Mouse (Mus musculus) kidney, adult 18-20 months (tissue): ENCODE measurements around the gene Ush2a.

Source experiments
- DNase-seq: peaks from one replicate; pipeline ENCODE4 v3.0.0; 2021

The Ush2a gene

GRCm38 (mm10) chr1:188919946-188920345 is 658.1 kb downstream of the Ush2a start:
- DNase-seq, result no peak

- no peak for DNase-seq
Measured at GRCm38 (mm10) chr1:188937246-188937780, 675.5 kb downstream of the Ush2a start.

- DNase-seq, result no peak
Measured at GRCm38 (mm10) chr1:188945326-188945725, 683.5 kb downstream of the Ush2a start.

GRCm38 (mm10) chr1:188946849-188947248 is 685.0 kb downstream of the Ush2a start:
- no peak for DNase-seq

GRCm38 (mm10) chr1:188947794-188948193 is 686.0 kb downstream of the Ush2a start:
- DNase-seq, result no peak

GRCm38 (mm10) chr1:188948276-188948675 is 686.5 kb downstream of the Ush2a start:
- no peak for DNase-seq

GRCm38 (mm10) chr1:188951091-188951490 is 689.3 kb downstream of the Ush2a start:
- no peak for DNase-seq

GRCm38 (mm10) chr1:188952501-188952900 is 690.7 kb downstream of the Ush2a start:
- no peak for DNase-seq

GRCm38 (mm10) chr1:188973078-188973477 is 711.3 kb downstream of the Ush2a start:
- DNase-seq, result no peak

GRCm38 (mm10) chr1:188973926-188974325 is 712.1 kb downstream of the Ush2a start:
- DNase-seq, result no peak

GRCm38 (mm10) chr1:188980050-188980449 is 718.2 kb downstream of the Ush2a start:
- DNase-seq, result peak; percentile 69

GRCm38 (mm10) chr1:188993218-188993617 is 731.4 kb downstream of the Ush2a start:
- DNase-seq, result peak; percentile 19

GRCm38 (mm10) chr1:188997921-188998320 is 736.1 kb downstream of the Ush2a start:
- DNase-seq, result no peak

- DNase-seq, result no peak
Measured at GRCm38 (mm10) chr1:188999981-189000380, 738.2 kb downstream of the Ush2a start.

GRCm38 (mm10) chr1:189001815-189002214 is 740.0 kb downstream of the Ush2a start:
- no peak for DNase-seq

GRCm38 (mm10) chr1:189004774-189005173 is 743.0 kb downstream of the Ush2a start:
- no peak for DNase-seq

GRCm38 (mm10) chr1:189006267-189006666 is 744.4 kb downstream of the Ush2a start:
- DNase-seq, result no peak

GRCm38 (mm10) chr1:189006826-189007225 is 745.0 kb downstream of the Ush2a start:
- no peak for DNase-seq

GRCm38 (mm10) chr1:189007239-189007979 is 745.6 kb downstream of the Ush2a start, which contains the start of gene Kctd3:
Gene Kctd3, minus strand, starts transcription at chr1:189007841.
- peak; percentile 97 for DNase-seq

GRCm38 (mm10) chr1:189007980-189008324 is 746.1 kb downstream of the Ush2a start:
- no peak for DNase-seq

- no peak for DNase-seq
Measured at GRCm38 (mm10) chr1:189010671-189011070, 748.8 kb downstream of the Ush2a start.

GRCm38 (mm10) chr1:189012846-189013586 is 751.2 kb downstream of the Ush2a start:
- DNase-seq, result no peak

- DNase-seq, result no peak
Measured at GRCm38 (mm10) chr1:189013587-189013921, 751.7 kb downstream of the Ush2a start.
